Mouse (Mus musculus) megakaryocyte, adult 5-6 weeks (primary cell): ENCODE data around the gene Tbpl1. TPM values are rescaled to one million over a fixed set of nuclear protein-coding genes. Genes with fewer than 3 reads are reported as not detected.
A peak's percentile ranks its signal among the peaks of the same experiment; 100 is the strongest.

ENCODE experiments used
- ATAC-seq: 2 replicates; pipeline ENCODE4 v1.8.0; 2016; ENCODE audit warnings: mild to moderate bottlenecking, inconsistent platforms; ENCODE audit not compliant: poor library complexity, severe bottlenecking
- total RNA-seq, 2 experiments: library from RNA; stranded (forward) in 1 of 2; stranded (reverse) in 1 of 2; fragments of 153-499, 151-499 nt in 1 of 2; fragments of 221-1000, 200-1000 nt in 1 of 2; gene quantifications; 2 replicates each; pipeline versions ENCODE4 v1.2.3 to v1.2.4; 2015 to 2017

Gene Tbpl1
- total RNA-seq, 2 experiments from 2014 or later, result 31.0 to 47.3 TPM

- no peak for ATAC-seq
Measured at GRCm38 (mm10) chr10:22710173-22710777, 21.5 kb downstream of the Tbpl1 start.

- no peak for ATAC-seq
Measured at GRCm38 (mm10) chr10:22708190-22708843, 23.4 kb downstream of the Tbpl1 start.

GRCm38 (mm10) chr10:22703844-22704243 is 27.9 kb downstream of the Tbpl1 start:
- no peak for ATAC-seq

- no peak for ATAC-seq
Measured at GRCm38 (mm10) chr10:22701485-22702315, 30.0 kb downstream of the Tbpl1 start.

GRCm38 (mm10) chr10:22700773-22701172 is 31.0 kb downstream of the Tbpl1 start:
- ATAC-seq, result peak; percentile 61

- peak; percentile 95 for ATAC-seq
Measured at GRCm38 (mm10) chr10:22699487-22700335, 32.0 kb downstream of the Tbpl1 start.

GRCm38 (mm10) chr10:22698158-22698953 is 33.4 kb downstream of the Tbpl1 start:
- ATAC-seq, result no peak

- ATAC-seq, result no peak
Measured at GRCm38 (mm10) chr10:22696864-22697263, 34.9 kb downstream of the Tbpl1 start.

GRCm38 (mm10) chr10:22696236-22696635 is 35.5 kb downstream of the Tbpl1 start:
- no peak for ATAC-seq

- no peak for ATAC-seq
Measured at GRCm38 (mm10) chr10:22675848-22676630, 55.7 kb downstream of the Tbpl1 start.

- ATAC-seq, result no peak
Measured at GRCm38 (mm10) chr10:22674176-22674575, 57.6 kb downstream of the Tbpl1 start.

GRCm38 (mm10) chr10:22668509-22668908 is 63.2 kb downstream of the Tbpl1 start:
- ATAC-seq, result no peak

GRCm38 (mm10) chr10:22660286-22661000 is 71.3 kb downstream of the Tbpl1 start:
- ATAC-seq, result no peak

GRCm38 (mm10) chr10:22659386-22659725 is 72.4 kb downstream of the Tbpl1 start:
- no peak for ATAC-seq

- no peak for ATAC-seq
Measured at GRCm38 (mm10) chr10:22658534-22659385, 73.0 kb downstream of the Tbpl1 start.
